ENCODE assay signal across 8 mouse cellular contexts in genomic region chrX:97377065-97377421, GRCm38 (mm10). TPM values are rescaled to one million over a fixed set of nuclear protein-coding genes. Genes with fewer than 3 reads are reported as not detected.
DNase-seq lines count a peak whose midpoint lies in the region; ATAC-seq and TF ChIP-seq lines count a peak whose summit lies in the region.

Eda2r (minus strand) TSS chrX:97377216.

- intact Hi-C loops in heart, postnatal 36 days (cut with DNase I), result loop anchor here (2.0 to 5.0 kb wide), 2 partner anchors 22 to 55 kb away; no protein-coding TSS in a partner anchor

- no peak within 1 kb of the TSS for H3K27ac ChIP-seq in forebrain, embryonic 15.5 days (replicated peaks)
- H3K27ac ChIP-seq in limb, embryonic 11.5 days (replicated peaks; ENCODE audit: low read depth, low read length), result no peak within 1 kb of the TSS
- peak within 1 kb of the TSS; percentile 42; the same call in 1 of the 2 replicates for H3K27ac ChIP-seq in midbrain, embryonic 10.5 days (replicated peaks)
- H3K27ac ChIP-seq in thymus, adult 2 months (ENCODE audit: control insufficient read depth, insufficient read depth, low read length), result no peak within 1 kb of the TSS

- peak within 1 kb of the TSS; percentile 34 for H3K4me2 ChIP-seq in forebrain, embryonic 15.5 days (replicated peaks)
- peak within 1 kb of the TSS; percentile 19; the same call in 1 of the 2 replicates for H3K4me2 ChIP-seq in limb, embryonic 11.5 days (ENCODE audit: low read depth, severe bottlenecking)

- H3K36me3 ChIP-seq in G1E (replicated peaks), result no peaks in the 10 kb centered on the region
- H3K36me3 ChIP-seq in forebrain, embryonic 15.5 days, result no peaks in the 10 kb centered on the region
- H3K36me3 ChIP-seq in limb, embryonic 11.5 days (ENCODE audit: control insufficient read depth, insufficient read depth, low read length), result no peaks in the 10 kb centered on the region
- H3K36me3 ChIP-seq in midbrain, embryonic 10.5 days, result no peaks in the 10 kb centered on the region
- no peaks in the 10 kb centered on the region for H3K36me3 ChIP-seq in thymus, adult 2 months (ENCODE audit: control insufficient read depth, insufficient read depth, low read length)

- 17% methylated on average over 8 of the region's 8 CpGs for WGBS in forebrain, embryonic 15.5 days
- WGBS in limb, embryonic 11.5 days, result 22% methylated on average over 8 of the region's 8 CpGs
- 16% methylated on average over 8 of the region's 8 CpGs for WGBS in midbrain, embryonic 10.5 days
- 13% methylated on average over 8 of the region's 8 CpGs for WGBS in thymus, adult 2 months

- ATAC-seq in G1E (ENCODE audit: extremely low read depth, insufficient number of reproducible peaks, low FRiP score, poor library complexity, severe bottlenecking), result peak; percentile 93
- ATAC-seq in forebrain, embryonic 15.5 days (replicated peaks), result peak; percentile 95
- ATAC-seq in limb, embryonic 11.5 days (ENCODE audit: insufficient number of reproducible peaks, low FRiP score, low TSS enrichment, low read depth), result peak; percentile 96

- H3K9ac ChIP-seq in forebrain, embryonic 15.5 days (replicated peaks), result no peak within 1 kb of the TSS
- no peak within 1 kb of the TSS for H3K9ac ChIP-seq in limb, embryonic 11.5 days (ENCODE audit: low read length)

- peak within 1 kb of the TSS; percentile 68 for H3K4me3 ChIP-seq in G1E (ENCODE audit: low read depth, low read length)
- peak within 1 kb of the TSS; percentile 19 for H3K4me3 ChIP-seq in forebrain, embryonic 15.5 days
- no peak within 1 kb of the TSS for H3K4me3 ChIP-seq in limb, embryonic 11.5 days (ENCODE audit: low read depth, low read length)
- peak within 1 kb of the TSS; percentile 47 for H3K4me3 ChIP-seq in midbrain, embryonic 10.5 days
- no peak within 1 kb of the TSS for H3K4me3 ChIP-seq in thymus, adult 2 months (ENCODE audit: control insufficient read depth, insufficient read depth, low read length)

- peak; percentile 25 for DNase-seq in G1E (ENCODE audit: low spot score)
- peak; percentile 13 for DNase-seq in adrenal gland, postnatal 25 days
- peak; percentile 42 to 54 for DNase-seq in heart, postnatal 36 days
- peak; percentile 47 for DNase-seq in limb, embryonic 11.5 days (ENCODE audit: low spot score)
- DNase-seq in midbrain, embryonic 10.5 days (ENCODE audit: low spot score), result peak; percentile 31
- peak; percentile 49 for DNase-seq in yolk sac, embryonic 10.5 days (ENCODE audit: low spot score)
- DNase-seq in thymus, adult 2 months, result no peak

- no peak for TF ChIP-seq POLR2A in thymus, adult 2 months (IDR thresholded peaks at IDR 0.05; ENCODE audit: control insufficient read depth, extremely low read depth, insufficient read depth, low read length, poor library complexity)

- no peak for TF ChIP-seq CTCF in G1E (IDR thresholded peaks at IDR 0.05; ENCODE audit: low read depth, low read length)
- TF ChIP-seq CTCF in thymus, adult 2 months (IDR thresholded peaks at IDR 0.05; ENCODE audit: borderline replicate concordance, control insufficient read depth, extremely low read depth, insufficient read depth, low read length, poor library complexity), result no peak

- no peaks in the 10 kb centered on the region for H3K9me3 ChIP-seq in G1E (replicated peaks)
- H3K9me3 ChIP-seq in forebrain, embryonic 15.5 days, result no peaks in the 10 kb centered on the region
- H3K9me3 ChIP-seq in limb, embryonic 11.5 days (ENCODE audit: control insufficient read depth, low read length), result no peaks in the 10 kb centered on the region
- H3K9me3 ChIP-seq in midbrain, embryonic 10.5 days (replicated peaks), result no peaks in the 10 kb centered on the region

- H3K4me1 ChIP-seq in G1E (ENCODE audit: insufficient read depth, low read depth, low read length), result peaks cover 7% of the 10 kb centered on the region
- H3K4me1 ChIP-seq in forebrain, embryonic 15.5 days, result no peaks in the 10 kb centered on the region
- H3K4me1 ChIP-seq in limb, embryonic 11.5 days (ENCODE audit: control insufficient read depth, insufficient read depth, low read length), result no peaks in the 10 kb centered on the region
- H3K4me1 ChIP-seq in midbrain, embryonic 10.5 days, result 0 out of 2 replicates have a peak, but pooled peaks cover 6% of the 10 kb centered on the region
- no peaks in the 10 kb centered on the region for H3K4me1 ChIP-seq in thymus, adult 2 months (replicated peaks; ENCODE audit: control insufficient read depth, insufficient read depth, low read length)

- H3K27me3 ChIP-seq in G1E (ENCODE audit: insufficient read depth, low read length), result no peaks in the 10 kb centered on the region
- H3K27me3 ChIP-seq in forebrain, embryonic 15.5 days, result no peaks in the 10 kb centered on the region
- H3K27me3 ChIP-seq in limb, embryonic 11.5 days (ENCODE audit: control insufficient read depth, insufficient read depth, low read length), result no peaks in the 10 kb centered on the region
- H3K27me3 ChIP-seq in midbrain, embryonic 10.5 days (ENCODE audit: low read depth, poor library complexity, severe bottlenecking), result no peaks in the 10 kb centered on the region
- H3K27me3 ChIP-seq in thymus, adult 2 months (ENCODE audit: control insufficient read depth, insufficient read depth, low read length), result no peaks in the 10 kb centered on the region

RNA-seq across cellular contexts. Expression of gene Eda2r, which starts in this region (rescaled TPM):
- 6.2 and 7.8 TPM in 2 replicates for total RNA-seq in G1E (2014; fragmentation: Nextera tagmentation)
- total RNA-seq in G1E (2017), result 3.3 and 3.6 TPM in 2 replicates
- polyA plus RNA-seq in G1E (2012), result 0.12 and 0.14 TPM in 2 replicates
- total RNA-seq in adrenal gland, postnatal 25 days (2021), result 0.73 and 1.2 TPM in 2 replicates
- polyA plus RNA-seq in forebrain, embryonic 15.5 days (2015; fragmentation: Nextera tagmentation; extraction: Ambion mirVana), result 1.2 and 1.8 TPM in 2 replicates
- total RNA-seq in heart, postnatal 36 days (2021), result 1 to 10 TPM; 3.3 to 3.6 TPM
- 0.55 and 1.9 TPM in 2 replicates for polyA plus RNA-seq in limb, embryonic 11.5 days (2014; fragmentation: Nextera tagmentation; extraction: Ambion mirVana)
- 1.4 and 1.9 TPM in 2 replicates for polyA plus RNA-seq in midbrain, embryonic 10.5 days (2016; fragmentation: Nextera tagmentation; extraction: Ambion mirVana)
- 0.19 and 0.24 TPM in 2 replicates for polyA plus RNA-seq in thymus, adult 2 months (2012; rRNA removed)

Comparison
In these comparisons a context has a peak if more than half of its experiments do, and no peak if none do; other contexts are left out.
1. H3K4me3 ChIP-seq: peak in G1E (single experiment), forebrain, embryonic 15.5 days (single experiment) and midbrain, embryonic 10.5 days (single experiment); none in limb, embryonic 11.5 days (single experiment) and thymus, adult 2 months (single experiment).
2. Peak in every context shown above with its lines, with median percentiles within 50 percentile points of each other: ATAC-seq.